Mouse (Mus musculus) kidney, adult 10 weeks (tissue): ENCODE results near the gene Spem2. TPM values are rescaled to one million over a fixed set of nuclear protein-coding genes. Genes with fewer than 3 reads are reported as not detected.

Source experiments
- polyA plus RNA-seq: library from polyadenylated mRNA; stranded (reverse); fragments of 350-450 nt; fragmentation: Illumina TruSeq; extraction: RNeasy Lipid Tissue Mini Kit (QIAGEN cat#74804); gene quantifications from one replicate; pipeline ENCODE4 v1.2.3, GENCODE M21; 2014; ENCODE audit warnings: low read depth, low replicate concordance

The Spem2 gene
- not detected for polyA plus RNA-seq

GRCm38 (mm10) chr11:69818365-69818764 lies at the start of gene Spem2:
Gene Spem2 (minus strand): TSS chr11:69818465.

DNA sequence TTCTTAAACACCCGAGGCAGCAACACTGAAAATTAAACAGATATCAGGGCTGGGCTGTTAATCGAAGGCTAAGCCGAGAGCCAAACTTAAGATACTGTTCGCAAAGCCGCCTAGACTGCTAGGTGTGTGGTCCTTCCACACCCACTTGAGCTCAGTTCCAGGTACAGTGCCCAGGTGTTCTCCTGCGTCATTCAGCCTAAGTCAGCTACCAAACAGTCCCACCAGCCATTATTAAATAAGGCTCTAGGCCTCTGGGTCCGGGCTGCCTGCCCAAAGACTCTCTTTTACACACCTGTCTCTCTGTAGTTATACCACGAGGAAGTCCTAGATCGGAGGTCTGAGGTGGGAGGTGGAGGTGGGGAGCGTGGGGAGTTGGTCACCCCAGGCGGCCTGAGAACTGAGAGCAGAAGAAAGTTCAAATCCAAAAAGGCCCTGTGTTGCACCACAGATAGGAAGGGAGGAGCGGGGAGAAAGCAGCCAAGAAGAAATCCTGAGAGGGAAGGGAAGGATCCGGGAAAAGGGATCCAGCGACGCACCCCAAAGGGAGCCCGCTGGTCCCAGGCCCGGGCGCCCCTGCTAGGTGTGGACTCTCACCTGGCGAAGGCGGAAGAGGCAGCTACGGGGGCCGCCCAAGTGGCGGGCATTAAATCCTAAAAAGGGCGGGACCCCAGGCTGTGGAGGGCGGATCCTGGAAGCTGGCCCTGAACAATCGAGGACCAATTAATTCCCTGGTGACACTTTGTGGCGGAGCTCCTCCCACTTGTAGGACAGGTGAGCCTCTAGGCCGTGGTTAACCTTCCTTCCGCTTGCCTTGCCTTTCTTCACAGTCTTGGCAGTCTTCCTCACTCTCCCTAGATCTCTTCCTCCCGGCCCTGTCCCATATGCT lies 40.1 kb upstream of the Spem2 start, which contains the start of gene Tnk1:
Gene Tnk1, minus strand, starts transcription at position 618 of the 886 bp plus-strand sequence.

DNA sequence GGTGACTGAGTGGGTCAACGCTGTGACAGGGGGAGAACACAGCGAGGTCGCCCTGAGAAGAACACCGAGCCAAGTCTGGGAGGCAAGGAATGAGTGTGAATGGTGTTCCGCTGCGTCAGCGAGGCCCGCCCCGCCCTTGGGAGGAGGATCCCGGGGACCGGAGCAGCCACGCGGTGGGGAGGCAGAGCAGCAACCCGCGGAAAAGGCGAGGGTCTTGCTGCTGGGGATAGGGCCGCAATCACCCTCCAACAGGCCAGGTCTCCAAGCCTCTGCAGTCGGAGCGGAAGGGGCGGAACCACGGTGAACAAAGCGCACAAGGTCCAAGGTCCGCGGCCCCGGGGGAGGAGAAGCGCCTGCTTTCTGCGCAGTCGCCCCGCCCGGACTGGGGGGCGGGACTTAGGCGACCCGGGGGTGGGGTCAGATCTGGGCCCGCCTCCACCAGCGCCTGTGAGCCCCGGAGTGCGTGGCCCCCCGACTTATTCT lies 28.0 kb upstream of the Spem2 start, which contains the start of gene Plscr3:
Gene Plscr3, plus strand, starts transcription at position 179 of the 483 bp plus-strand sequence.

DNA sequence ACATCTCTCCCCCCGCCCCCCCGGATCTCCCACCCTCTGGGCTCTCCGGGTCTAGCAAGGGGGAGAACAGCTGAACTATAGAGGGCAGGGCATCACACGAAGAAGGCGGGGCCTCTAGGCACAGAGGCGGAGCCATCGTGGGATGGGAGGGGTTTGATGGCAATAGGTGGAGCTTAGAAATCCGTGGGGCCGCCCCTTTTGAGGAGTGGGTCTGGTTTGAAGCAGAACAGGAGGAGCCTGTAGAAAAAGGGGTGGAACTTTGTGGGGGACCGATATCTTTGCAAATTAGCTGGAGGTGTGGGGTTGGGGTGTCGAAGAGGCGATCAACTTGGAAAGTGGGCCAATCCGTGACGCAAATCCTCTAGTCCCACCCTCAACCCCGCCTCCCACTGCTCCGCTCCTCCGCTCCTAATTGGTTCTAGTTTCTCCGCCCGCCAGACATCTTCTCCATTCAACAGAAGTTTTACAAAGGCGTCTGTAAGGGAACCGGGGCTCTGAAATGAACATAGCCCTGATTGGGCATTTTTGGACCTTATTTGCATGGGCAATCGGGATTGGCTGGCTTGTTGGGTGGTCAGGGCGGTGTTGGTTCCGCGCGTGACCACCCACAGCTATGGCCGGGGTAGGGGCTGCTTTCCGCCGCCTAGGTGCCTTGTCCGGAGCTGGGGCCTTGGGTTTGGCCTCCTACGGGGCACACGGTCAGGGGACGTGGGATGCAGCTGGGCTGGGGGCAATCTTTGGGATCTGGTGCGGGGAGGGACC lies 19.9 kb upstream of the Spem2 start, which contains the start of gene Tmem256:
Gene Tmem256, plus strand, starts transcription at position 563 of the 762 bp plus-strand sequence.

GRCm38 (mm10) chr11:69837604-69837951 lies 19.3 kb upstream of the Spem2 start, which contains the start of gene Nlgn2:
Gene Nlgn2 (minus strand): TSS chr11:69837784.

DNA sequence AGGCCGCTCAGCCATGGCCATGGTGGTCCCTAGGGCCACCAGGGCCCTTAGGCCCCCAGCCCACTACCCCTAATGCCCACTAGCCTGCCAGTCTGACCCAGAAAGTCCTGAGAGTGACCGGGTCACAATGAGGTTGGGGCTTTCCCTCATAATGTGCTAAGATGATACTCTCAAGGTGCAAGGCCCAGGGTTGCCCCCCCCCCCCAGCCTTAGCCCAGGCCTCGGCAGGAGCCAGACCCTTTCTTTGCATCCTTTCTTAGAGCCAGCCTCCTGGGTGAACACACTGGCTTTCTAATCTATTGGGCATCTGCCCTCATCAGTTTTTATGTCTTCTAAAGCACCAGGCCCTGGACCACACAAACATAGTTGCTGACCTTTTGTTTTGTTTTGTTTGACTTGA lies 3.8 kb upstream of the Spem2 start, which contains the start of gene Spem1:
Gene Spem1, minus strand, starts transcription at position 101 of the 400 bp plus-strand sequence.

DNA sequence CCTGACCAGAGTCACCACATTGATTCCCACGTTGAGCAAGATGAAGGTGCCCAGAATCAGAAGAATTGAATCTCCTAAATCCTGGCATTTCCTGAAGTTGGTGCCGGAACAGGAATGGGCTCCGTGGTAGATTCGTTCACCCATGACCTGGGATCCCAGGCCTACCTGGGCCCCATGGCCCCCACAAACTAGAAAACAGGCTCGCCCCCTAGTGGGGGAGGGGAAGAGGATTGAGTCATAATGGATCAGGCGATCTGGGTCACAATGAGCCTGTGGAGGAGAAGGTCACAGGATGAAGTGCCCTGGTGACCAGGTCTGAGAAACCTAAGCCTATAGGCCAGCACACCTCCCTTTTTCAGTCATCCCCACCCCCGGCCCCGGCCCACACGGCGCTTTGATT lies 3.1 kb downstream of the Spem2 start, which contains the start of gene Gm39566:
Gene Gm39566, minus strand, starts transcription at position 144 of the 400 bp plus-strand sequence.

GRCm38 (mm10) chr11:69804972-69805909 lies 13.0 kb downstream of the Spem2 start, which contains the start of gene Tmem102:
Gene Tmem102 (minus strand): TSS chr11:69805624.

GRCm38 (mm10) chr11:69801379-69801977 lies 16.8 kb downstream of the Spem2 start, which contains the start of gene Fgf11:
Gene Fgf11 (minus strand): TSS chr11:69801857.

GRCm38 (mm10) chr11:69795168-69795982 lies 22.9 kb downstream of the Spem2 start, which contains the start of gene Chrnb1:
Gene Chrnb1 (minus strand): TSS chr11:69795943.

Other genes starting within 250 kb of the Spem2 start
- gene Wrap53, start 238.2 kb downstream of the Spem2 start, polyA plus RNA-seq, result 2.1 TPM
- gene Trp53, start 238.1 kb downstream of the Spem2 start, polyA plus RNA-seq, result 2.5 TPM
- gene Atp1b2, start 212.5 kb downstream of the Spem2 start, polyA plus RNA-seq, result 15.9 TPM
- gene Shbg, start 200.6 kb downstream of the Spem2 start, polyA plus RNA-seq, result 0.32 TPM
- gene Sat2, start 196.4 kb downstream of the Spem2 start, polyA plus RNA-seq, result 7.5 TPM
- gene Fxr2, start 185.5 kb downstream of the Spem2 start, polyA plus RNA-seq, result 9.5 TPM
- gene Sox15, start 163.2 kb downstream of the Spem2 start, polyA plus RNA-seq, result not detected
- 16.5 TPM for gene Mpdu1, start 155.8 kb downstream of the Spem2 start, polyA plus RNA-seq
- gene Cd68, start 152.3 kb downstream of the Spem2 start, polyA plus RNA-seq, result 1.3 TPM
- gene Eif4a1, start 146.0 kb downstream of the Spem2 start, polyA plus RNA-seq, result 371 TPM
- 58.9 TPM for gene Senp3, start 136.4 kb downstream of the Spem2 start, polyA plus RNA-seq
- 5.9 TPM for gene Tnfsf13, start 132.7 kb downstream of the Spem2 start, polyA plus RNA-seq
- 2.4 TPM for gene Tnfsf12, start 122.6 kb downstream of the Spem2 start, polyA plus RNA-seq
- 1.1 TPM for gene Tnfsfm13, start 122.4 kb downstream of the Spem2 start, polyA plus RNA-seq
- 20.8 TPM for gene Polr2a, start 59.8 kb downstream of the Spem2 start, polyA plus RNA-seq
- not detected for gene Slc35g3, start 56.5 kb downstream of the Spem2 start, polyA plus RNA-seq
- 16.5 TPM for gene Zbtb4, start 52.6 kb downstream of the Spem2 start, polyA plus RNA-seq
- 3.2 TPM for gene Chrnb1, start 22.5 kb downstream of the Spem2 start, polyA plus RNA-seq
- gene Fgf11, start 16.6 kb downstream of the Spem2 start, polyA plus RNA-seq, result 3.0 TPM
- gene Tmem102, start 12.8 kb downstream of the Spem2 start, polyA plus RNA-seq, result 6.4 TPM
- gene Gm39566, start 3.2 kb downstream of the Spem2 start, polyA plus RNA-seq, result not detected
- gene Spem1, start 3.7 kb upstream of the Spem2 start, polyA plus RNA-seq, result not detected
- 0.20 TPM for gene Nlgn2, start 19.3 kb upstream of the Spem2 start, polyA plus RNA-seq
- gene Tmem256, start 20.0 kb upstream of the Spem2 start, polyA plus RNA-seq, result 42.3 TPM
- 0.77 TPM for gene Plscr3, start 27.9 kb upstream of the Spem2 start, polyA plus RNA-seq
- gene Tnk1, start 40.3 kb upstream of the Spem2 start, polyA plus RNA-seq, result 1.4 TPM
- gene Tmem95, start 59.6 kb upstream of the Spem2 start, polyA plus RNA-seq, result not detected
- gene Kctd11, start 62.9 kb upstream of the Spem2 start, polyA plus RNA-seq, result 2.0 TPM
- not detected for gene Acap1, start 77.1 kb upstream of the Spem2 start, polyA plus RNA-seq
- 1.1 TPM for gene 2810408A11Rik, start 82.5 kb upstream of the Spem2 start, polyA plus RNA-seq
- gene Neurl4, start 82.6 kb upstream of the Spem2 start, polyA plus RNA-seq, result 3.5 TPM
- 15.6 TPM for gene Gps2, start 95.4 kb upstream of the Spem2 start, polyA plus RNA-seq
- gene Eif5a, start 103.5 kb upstream of the Spem2 start, polyA plus RNA-seq, result 156 TPM
- 12.8 TPM for gene Ybx2, start 117.3 kb upstream of the Spem2 start, polyA plus RNA-seq
- 1.3 TPM for gene Slc2a4, start 129.7 kb upstream of the Spem2 start, polyA plus RNA-seq
- gene Cldn7, start 146.3 kb upstream of the Spem2 start, polyA plus RNA-seq, result 10.0 TPM
- 38.7 TPM for gene Ctdnep1, start 162.7 kb upstream of the Spem2 start, polyA plus RNA-seq
- gene Elp5, start 164.1 kb upstream of the Spem2 start, polyA plus RNA-seq, result 8.3 TPM
- gene Gabarap, start 172.7 kb upstream of the Spem2 start, polyA plus RNA-seq, result 681 TPM
- gene Phf23, start 177.3 kb upstream of the Spem2 start, polyA plus RNA-seq, result 9.9 TPM
- gene Dvl2, start 182.1 kb upstream of the Spem2 start, polyA plus RNA-seq, result 0.57 TPM
- 21.1 TPM for gene Acadvl, start 196.9 kb upstream of the Spem2 start, polyA plus RNA-seq
- 0.53 TPM for gene Dlg4, start 198.5 kb upstream of the Spem2 start, polyA plus RNA-seq
- gene Asgr1, start 235.6 kb upstream of the Spem2 start, polyA plus RNA-seq, result not detected